Mouse (Mus musculus): ENCODE results near the gene Sele.
"Not testable (repeated sequence)": the region's sequence is repeated elsewhere in the genome, so short reads cannot be mapped to it uniquely, and the experiment has no call there.

Sele gene

DNA sequence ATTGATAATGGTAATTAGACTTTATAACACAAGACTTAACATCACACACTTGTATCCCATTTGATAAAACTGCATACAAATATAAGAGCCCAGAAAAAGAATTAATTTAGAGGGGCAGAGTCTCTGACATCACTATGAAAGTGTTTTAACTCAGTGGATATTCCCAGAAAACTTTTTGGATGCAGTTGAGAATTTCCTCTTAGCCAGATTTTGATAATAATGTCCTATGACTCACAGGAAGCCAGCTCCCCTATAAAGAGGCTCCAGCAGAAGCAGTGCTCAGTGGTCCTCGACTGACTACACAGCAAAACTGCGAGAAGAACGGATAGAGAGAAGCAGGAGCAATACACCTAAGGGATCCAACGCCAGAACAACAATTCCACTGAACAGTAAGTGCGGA is at the start of gene Sele:
Gene Sele, plus strand, starts transcription at position 301 of the 400 bp plus-strand sequence.
- DNase-seq (ENCODE audit: low spot score in 2 of 2), result no peak

DNA sequence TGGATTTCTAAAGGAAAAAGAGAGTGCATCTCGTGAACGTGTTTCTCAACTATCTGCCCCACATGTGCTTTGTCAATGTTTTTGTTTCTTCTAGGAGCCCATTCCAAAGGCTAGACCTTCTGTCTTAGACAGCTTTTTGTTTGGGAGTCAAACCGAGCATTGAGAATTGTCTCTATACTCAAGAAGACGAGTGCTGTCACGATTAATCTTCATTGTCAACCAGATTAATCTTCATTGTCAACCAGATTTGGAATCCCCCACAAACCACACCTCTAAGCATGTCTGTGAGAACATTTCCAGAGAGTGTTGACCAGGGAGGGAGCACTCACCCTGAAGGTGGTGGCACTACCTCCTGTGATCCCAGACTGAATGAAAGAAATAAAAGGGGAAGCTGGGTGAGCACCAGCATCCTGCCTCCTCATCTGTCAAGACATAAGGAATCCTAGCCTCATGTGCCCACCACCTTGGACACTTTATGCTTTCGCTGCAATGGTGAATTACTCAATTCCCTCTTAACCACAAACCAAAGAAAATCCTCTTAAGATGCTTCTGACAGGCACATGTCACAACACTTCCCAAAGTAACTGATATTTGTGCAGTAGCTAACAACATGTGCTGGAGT is 46.1 kb upstream of the Sele start:
- no peak for DNase-seq (ENCODE audit: low spot score in 2 of 2)

DNA sequence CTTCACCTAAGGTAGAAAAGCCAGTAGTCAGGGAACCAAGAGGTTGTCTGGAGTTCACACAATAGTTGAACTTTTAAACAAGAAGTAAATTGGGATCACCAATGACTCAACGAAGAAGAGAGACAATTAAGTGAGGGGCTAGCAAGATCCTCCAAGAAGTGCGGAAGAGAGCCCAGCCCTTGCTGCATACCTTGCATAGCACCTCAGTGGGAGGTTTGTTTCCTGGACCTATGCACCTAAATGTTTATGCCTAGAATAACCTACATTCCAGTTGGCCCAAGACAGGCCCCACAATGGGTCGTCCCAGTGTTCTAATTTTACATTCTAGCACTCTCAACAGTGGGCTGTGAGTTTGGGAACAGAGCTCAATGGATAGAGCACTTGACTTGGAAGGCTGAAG is 43.7 kb upstream of the Sele start:
- DNase-seq (ENCODE audit: low spot score in 2 of 2), result no peak

DNA sequence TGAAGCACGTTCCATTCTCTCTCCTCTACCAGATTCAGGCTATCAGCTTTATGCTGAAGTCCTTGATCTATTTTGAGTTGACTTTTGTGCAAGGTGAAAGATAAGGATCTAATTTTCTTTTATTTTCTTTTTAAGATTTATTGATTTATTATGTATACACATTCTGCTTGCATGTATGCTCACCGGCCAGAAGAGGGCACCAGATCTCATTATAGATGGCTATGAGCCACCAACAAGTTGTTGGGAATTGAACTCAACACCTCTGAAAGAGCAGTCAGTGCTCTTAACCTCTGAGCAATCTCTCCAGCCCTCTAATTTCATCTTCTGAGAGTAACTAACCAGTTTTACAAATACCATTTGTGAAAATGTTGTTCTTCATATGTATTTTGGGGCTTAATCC is 38.8 kb upstream of the Sele start:
- DNase-seq (ENCODE audit: low spot score in 2 of 2), result no peak

DNA sequence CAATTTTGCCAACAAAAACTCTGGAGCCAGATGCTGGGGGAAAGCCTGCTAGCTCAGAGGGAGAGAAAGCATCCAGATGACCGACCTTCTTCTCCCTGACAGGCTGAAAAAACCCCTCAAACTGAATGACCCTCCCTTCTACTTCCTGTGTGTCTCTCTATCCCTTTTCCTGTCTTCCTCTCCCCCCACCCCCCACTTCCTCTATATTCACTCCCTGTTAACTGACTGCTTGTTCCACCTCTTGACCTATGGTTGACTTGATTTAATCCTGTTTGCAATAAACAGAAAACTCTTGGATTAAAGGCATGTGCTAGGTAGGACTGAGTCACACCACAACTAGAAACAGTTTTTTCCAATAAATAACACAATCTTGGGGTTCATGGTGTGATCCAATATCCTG is 33.4 kb upstream of the Sele start:
- no peak for DNase-seq (ENCODE audit: low spot score in 2 of 2)

DNA sequence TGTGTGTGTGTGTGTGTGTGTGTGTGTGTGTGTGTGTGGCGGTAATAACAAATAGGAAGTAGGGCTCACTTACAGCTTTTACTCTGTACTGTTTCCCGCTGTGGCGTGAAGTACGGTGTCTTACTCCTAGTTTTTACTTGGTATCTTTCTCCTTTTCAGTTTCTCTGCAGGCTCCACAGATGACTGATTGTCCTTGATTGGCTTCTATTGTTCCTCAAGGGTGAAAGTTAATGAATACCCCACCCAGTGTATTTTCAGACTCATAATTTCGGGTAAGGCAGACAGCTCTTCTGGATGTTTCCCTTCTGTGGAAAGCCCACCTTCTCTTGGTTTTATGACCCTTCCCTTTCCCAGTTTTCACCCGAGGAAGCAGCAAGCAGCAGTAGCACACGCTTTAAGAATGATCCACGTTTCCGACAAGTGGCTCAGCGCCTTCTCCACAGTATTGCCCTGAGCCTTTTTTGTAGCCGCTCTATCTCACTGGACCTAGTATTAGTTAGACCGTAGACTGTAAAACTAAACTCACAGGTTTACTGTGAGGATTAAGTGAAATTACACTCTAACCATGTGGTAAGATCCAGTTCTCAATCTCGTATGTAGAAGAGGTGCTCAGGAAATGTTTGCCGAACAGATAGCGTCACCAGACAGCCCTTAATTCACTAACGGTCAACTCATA is 29.7 kb upstream of the Sele start:
- DNase-seq (ENCODE audit: low spot score in 2 of 2), result no peak

DNA sequence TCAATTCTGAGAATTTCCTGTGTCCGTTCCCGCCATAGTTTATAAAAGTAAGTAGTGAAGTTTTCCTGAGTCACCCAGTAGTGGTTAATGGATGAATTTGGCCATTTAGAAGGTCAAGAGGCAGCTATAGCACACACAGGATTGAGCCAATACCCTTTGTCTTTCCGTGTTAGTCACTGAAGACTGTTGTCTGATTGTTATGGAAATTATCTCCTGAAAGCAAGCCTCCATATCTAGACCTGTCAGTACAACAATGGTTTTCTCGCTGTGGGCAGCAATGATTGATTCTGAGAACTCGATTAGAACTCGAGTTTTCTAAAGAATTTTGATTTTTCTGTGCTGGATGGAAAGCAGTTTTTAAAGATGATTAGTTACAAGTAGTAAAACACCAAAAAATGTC is 28.2 kb upstream of the Sele start:
- no peak for DNase-seq (ENCODE audit: low spot score in 2 of 2)

DNA sequence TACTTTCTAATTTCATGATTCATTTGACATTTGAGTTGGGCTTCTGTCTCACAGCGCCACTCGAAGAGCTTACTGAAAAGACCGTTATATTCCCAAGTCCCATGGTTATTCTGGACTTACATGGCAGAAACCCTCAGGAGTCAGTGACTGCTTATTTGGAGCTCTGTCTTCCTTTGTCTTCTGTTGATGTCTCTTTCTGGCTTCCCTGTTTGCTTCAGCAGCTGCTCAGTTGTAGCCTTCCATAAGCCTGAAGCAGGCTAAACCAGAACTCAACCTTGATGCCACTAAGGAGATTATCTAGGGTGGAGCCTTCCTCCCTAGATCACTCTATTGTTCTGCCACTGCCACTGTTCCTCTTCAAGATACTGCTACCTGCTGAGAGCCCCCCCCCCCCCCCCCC is 27.3 kb upstream of the Sele start:
- DNase-seq (ENCODE audit: low spot score in 2 of 2), result not testable (repeated sequence)

DNA sequence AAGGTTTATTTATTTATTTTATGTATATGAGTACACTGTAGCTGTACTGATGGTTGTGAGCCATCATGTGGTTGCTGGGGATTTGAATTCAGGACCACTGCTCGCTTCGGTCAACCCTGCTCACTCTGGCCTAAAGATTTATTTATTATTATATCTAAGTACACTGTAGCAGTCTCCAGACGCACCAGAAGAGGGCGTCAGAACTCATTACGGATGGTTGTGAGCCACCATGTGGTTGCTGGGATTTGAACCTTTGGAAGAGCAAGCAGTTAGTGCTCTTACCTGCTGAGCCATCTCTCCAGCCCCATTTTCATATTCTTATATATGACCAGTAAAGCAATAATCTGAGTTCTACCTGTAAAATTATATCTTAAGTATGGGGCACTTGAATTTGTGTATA is 25.9 kb upstream of the Sele start:
- DNase-seq (ENCODE audit: low spot score in 2 of 2), result not testable (repeated sequence)

DNA sequence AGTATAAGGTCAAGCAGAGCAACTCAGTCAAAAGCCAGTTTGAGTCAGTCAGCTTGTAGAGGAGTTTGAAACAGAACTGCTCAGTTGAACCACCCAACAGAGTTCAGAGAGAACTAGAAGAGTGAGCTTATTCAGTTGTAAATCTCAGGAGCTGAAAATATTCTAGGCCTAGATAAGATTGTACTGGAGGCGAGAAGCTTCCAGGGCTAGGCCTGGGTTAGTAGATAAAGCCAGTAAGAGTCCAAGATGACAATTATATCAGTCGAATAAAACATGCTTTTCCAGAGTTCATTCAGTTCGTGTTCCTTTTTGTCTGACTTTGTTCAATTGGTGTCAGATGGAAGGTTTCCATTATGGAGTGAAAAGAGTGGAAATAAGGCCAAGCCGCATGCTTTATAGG is 22.3 kb upstream of the Sele start:
- no peak for DNase-seq (ENCODE audit: low spot score in 2 of 2)

DNA sequence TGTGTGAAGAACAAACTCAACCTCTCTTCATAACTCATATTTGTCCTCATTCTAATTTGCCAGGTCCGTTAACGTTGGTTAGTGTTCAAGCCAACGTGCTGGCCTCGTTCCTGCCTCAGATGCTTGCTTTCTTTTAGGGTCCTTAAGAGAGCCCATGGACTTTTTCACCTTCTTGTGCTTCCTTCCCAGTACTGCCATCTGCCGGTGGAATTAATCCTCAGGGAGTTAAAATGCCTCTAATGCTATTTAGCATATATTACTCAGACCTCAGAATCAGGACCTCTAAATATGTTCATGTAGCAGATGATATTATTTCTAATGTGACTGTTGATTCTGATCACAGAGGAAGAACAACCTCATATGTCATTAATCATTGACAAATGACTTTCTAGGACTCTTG is 20.6 kb upstream of the Sele start:
- no peak for DNase-seq (ENCODE audit: low spot score in 2 of 2)

DNA sequence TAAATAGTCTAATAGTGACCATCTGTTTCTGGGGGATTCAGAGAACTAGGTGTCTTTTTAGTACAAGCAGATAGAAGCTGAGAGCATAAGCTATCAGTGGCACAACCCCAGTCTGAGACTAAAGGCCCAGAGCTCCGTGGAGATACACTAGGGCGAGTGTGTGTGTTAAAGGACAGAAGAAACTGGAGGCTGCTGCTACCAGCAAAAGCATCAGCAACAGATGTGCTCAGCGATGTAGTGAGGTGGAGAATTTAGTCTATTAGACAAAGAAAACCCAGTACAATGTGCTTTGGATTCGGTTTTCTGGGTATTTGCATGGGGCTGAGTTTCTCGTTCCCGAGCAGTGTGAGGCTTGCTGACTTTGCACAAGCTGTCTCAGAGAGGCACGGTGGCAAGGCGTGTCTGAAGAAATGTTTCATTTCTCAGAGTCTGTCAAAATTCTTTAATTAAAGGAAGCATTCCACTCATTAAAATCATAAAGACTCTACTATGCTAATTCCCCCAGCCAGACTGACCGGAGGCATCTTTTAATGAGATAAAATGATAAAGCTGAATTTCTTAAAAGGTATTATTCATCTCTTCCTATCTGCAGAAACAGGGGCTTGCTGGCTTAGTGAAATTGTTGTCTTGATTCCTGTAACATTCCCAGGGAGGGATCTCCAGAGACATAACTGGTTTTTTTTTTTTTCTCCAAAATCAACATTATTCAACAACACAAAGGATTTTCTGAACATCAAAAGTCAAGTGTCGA is 7.5 kb upstream of the Sele start:
- DNase-seq (ENCODE audit: low spot score in 2 of 2), result no peak

DNA sequence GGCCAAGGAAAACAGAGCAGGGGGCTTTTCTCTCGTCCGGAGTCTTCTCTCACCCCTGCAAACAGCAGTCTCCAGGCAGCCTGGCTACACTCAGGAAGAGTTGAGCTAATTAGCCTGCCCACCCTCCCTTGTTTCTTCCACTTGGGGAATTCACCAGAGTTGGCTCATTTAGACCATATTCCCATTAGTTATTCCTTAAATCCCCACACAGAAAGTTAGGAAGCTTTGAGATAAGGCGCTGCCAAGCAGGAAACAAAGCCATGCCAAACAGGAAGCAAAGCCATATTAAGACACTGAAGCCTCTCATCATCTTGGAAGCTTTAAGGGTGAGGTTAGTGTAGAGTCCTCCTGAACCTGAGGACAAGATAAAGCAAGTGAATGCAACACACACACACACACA is 4.5 kb upstream of the Sele start:
- DNase-seq (ENCODE audit: low spot score in 2 of 2), result no peak

DNA sequence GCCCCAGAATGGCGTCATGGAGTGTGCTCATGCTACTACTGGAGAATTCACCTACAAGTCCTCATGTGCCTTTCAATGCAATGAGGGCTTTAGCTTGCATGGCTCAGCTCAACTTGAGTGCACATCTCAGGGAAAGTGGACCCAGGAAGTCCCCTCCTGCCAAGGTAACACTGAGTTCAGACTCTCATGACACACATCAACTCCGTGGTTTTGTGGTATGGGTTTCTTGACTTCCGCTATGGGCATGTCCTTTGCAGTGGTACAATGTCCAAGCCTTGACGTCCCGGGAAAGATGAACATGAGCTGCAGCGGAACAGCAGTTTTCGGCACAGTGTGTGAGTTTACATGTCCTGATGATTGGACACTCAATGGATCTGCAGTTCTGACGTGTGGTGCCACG is 5.5 kb downstream of the Sele start:
- DNase-seq (ENCODE audit: low spot score in 2 of 2), result no peak

DNA sequence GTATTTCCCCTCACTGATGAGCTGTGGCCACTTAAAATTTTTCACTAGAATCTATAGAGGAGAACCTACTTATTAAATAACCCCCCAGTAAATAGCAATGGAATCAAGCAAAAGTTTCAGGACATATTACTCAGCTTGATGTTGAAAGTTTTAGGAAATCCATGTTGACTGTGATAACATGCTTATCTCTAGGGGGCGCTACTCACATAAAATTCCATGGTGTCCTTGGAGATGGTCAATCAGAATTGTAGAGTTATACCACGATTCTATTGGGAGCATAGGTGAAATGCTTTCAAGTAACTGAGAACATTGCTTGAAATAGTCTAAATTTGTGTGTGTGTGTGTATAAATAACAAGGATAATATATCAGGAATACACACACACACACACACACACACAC is 6.8 kb downstream of the Sele start:
- DNase-seq (ENCODE audit: low spot score in 2 of 2), result no peak

DNA sequence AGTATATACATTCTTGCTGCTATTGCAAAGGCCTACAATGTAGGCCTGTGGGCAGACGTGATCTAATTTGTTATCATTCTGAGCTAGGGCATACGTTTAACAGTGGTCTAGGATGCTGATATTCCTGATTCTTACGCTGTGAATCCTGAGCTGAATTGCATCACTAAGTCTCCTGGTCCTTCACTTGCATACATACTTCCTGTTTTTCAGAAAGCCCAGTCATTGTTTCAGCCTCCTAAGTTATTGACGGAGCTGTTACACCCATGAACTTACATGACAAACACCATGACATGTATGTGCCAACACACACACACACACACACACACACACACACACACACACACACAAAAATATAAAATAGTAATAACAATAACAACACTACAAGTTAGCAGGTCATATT is 12.0 kb downstream of the Sele start:
- DNase-seq (ENCODE audit: low spot score in 2 of 2), result no peak

DNA sequence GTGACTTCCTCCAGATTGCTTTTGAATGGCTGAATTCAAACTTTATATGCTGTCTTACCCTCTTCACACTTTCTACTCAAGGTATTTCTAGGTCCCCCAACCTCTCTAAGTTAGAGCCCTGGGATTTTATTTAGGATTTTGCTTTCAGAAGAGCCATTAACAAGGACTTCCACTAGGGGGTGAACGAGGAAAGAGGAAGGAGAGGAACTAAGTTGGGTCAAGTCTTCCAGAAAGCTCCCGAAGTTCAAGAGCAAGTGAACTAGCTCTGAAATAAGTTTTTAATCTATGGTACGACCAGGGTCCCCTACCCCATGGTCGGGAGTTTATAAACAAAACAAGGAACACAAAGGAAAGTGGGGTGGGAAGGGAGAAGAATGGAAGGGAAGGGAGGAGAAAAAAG is 13.2 kb downstream of the Sele start:
- peak in 1 of 2 experiments; percentile 5 for DNase-seq (ENCODE audit: low spot score in 2 of 2)

DNA sequence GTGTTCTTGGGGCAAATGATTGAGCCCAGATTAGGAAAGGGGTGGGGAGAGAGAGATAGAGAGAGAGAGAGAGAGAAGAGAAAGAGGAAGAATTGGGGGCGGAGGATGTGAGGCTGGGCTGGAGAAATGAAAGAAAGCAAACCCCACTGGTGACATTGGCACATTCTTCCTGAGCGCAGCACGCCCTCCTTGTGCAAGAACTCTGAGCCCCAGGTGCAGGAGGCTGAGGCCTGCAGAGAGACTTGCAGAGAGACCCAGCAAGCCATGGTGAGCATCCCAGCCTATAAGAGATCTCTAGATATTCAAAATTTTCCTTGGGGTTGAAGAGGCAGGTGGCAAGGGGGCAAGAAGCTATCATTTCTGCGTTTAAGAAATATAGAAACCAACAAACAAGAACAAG is 13.9 kb downstream of the Sele start, which contains the start of gene Sell:
Gene Sell, plus strand, starts transcription at position 58 of the 400 bp plus-strand sequence.
- DNase-seq (ENCODE audit: low spot score in 2 of 2), result no peak

DNA sequence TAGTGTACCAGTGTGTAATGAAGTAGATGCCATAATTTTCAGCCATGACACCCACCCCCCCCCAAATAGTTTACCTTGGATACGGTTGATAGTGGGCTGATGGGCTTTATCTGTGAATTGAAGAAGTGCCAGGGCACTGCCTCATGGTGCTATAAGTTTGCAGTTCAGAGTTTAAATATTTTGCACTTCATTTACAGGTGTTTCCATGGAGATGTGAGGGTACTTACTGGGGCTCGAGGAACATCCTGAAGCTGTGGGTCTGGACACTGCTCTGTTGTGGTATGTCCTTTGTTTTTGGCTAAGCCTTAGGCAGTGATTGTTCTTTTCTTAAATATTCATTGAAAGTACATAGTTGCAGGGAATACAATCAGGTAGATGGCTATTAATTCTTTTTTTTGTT is 14.8 kb downstream of the Sele start:
- no peak for DNase-seq (ENCODE audit: low spot score in 2 of 2)

DNA sequence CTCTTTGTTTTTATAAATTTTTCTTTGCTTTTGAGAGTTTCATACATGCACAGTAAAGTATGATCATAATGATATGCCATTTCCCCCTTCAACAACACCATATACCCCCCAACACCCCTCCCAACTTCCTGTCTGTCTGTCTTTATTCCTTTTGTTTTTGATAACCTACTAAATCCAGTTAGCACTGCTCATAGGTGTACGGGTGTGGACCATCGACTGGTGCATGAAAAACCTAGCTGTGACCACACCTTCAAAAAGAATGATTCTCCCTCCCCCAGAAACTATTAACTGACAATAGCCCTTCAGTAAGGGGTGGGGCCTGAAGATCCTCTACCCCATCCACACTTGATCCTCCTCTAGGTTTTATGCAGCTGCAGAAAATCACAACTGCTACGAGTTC is 15.7 kb downstream of the Sele start:
- DNase-seq (ENCODE audit: low spot score in 2 of 2), result no peak

DNA sequence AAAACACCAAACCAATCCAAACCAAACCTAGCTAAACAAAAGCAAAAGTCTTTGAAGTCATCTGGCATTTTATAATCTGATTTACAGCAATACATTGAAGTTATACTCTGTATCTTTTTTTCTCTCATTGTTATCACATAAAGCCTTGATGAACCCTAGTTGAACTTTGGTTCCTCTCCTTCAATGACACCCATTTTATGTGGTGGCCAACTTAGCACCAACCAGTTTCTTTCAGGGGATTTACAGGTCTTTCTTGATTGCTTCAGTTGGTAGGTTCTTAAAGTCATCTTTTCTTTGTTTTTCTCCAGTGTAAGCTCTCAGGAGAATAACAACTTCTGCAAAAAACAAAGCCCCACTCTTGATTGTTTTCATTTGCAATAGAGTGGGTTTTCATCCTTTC is 21.2 kb downstream of the Sele start:
- DNase-seq (ENCODE audit: low spot score in 2 of 2), result no peak

DNA sequence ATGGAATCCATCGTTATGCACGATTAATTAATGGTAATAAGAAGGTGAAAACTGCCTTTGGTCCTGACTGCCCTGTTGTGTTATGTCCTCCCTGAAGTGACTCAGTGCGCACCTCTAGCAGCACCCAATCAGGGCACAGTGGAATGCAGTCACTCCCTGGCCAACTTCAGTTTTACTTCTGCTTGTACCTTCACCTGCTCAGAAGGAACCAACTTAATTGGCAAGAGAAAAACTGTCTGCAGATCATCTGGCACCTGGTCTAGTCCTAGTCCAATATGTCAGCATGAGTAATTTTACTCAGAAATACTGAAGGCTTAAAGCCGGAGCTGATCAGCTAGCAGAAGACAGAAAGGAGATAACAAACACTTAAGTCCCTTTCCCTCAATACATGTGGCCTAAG is 22.4 kb downstream of the Sele start:
- DNase-seq (ENCODE audit: low spot score in 2 of 2), result no peak

DNA sequence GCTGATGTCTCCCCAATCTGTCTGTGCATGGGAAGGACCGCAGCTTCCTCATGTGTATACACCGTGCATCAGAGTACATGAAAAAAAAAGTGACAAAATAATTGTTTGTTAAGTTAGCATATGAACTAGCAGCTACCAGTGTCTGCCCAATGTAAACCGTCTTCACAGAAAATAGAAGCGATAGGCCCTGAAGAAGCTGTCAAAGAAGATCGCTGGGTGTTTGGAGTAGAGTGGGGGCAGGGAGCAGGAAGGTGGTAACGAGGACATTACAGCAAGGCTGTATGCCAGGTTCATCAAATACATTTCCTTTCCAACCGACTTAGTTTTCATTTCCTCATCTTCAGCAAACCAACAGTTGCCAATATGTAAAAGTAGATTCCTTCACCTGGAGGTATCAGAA is 23.1 kb downstream of the Sele start:
- DNase-seq (ENCODE audit: low spot score in 2 of 2), result no peak

Data from left cerebral cortex, adult 9 months (tissue).